Mouse (Mus musculus) adrenal gland, adult 18-20 months (tissue): ENCODE data around the gene Adamts2. TPM values are rescaled to one million over a fixed set of nuclear protein-coding genes. Genes with fewer than 3 reads are reported as not detected.

Experiments
- DNase-seq, 2 experiments: peaks; one replicate each; pipeline ENCODE4 v3.0.0; 2021 to 2022; ENCODE audit warnings: low spot score in 2 of 2
- total RNA-seq, 2 experiments: library from RNA; stranded (reverse); gene quantifications; 1 replicate in 1 of 2; 2 replicates in 1 of 2; pipeline ENCODE4 v1.2.3; 2021

Adamts2 gene
- total RNA-seq, 2 experiments from 2014 or later: 3.2 to 9.9 TPM

DNA sequence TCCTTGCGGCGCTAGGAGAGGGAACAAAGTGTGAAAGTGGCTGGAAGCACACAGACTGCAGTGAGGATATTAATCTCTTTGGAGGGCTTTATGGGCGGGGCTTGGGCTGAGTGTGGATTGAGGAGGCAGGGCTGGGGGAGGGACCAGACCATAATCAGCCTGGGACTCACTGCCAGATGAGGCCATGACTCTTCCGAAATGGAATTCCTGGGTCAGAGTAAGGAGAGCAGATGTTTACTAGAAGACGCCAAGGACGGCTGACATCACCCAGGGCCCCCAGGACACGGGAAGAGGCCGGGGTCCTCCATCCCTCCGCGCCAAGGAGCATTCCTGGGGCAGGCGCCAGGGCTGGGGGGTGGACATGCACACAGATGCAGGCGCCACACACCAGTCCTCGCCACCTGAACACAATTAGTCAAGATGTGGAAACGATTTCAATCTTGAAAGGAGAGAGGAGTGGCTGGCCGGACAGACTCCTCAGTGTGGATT, 20.4 kb downstream of the Adamts2 start:
- peak in 1 of 2 experiments; percentile 8 for DNase-seq

- DNase-seq: no peak
These were observed 21.9 kb downstream of the Adamts2 start for GRCm38 (mm10) chr11:50623806-50624205.

DNA sequence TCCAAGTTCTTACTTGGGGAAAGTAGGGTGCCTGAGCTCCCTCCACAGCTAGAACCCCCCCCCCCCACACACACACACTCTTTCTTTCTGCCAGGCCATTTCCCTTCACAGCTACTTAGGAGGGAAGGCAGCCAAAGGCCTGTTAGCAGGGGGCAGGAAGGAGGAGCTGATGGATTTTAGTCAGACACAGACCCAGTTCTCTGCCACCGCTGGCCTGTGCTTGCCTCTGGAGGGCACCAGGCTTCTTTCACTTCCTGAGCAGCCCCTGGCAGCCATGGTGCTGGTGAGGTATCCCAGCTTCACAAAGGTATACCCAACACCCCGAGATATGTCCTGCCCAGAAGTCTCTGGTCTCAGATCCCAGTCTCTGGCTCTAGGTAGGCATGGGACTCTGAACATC, 22.4 kb downstream of the Adamts2 start:
- DNase-seq: no peak

GRCm38 (mm10) chr11:50624720-50625119, 22.8 kb downstream of the Adamts2 start:
- peak in 1 of 2 experiments; percentile 37 for DNase-seq

- DNase-seq: no peak
These were observed 27.0 kb downstream of the Adamts2 start for GRCm38 (mm10) chr11:50628915-50629314.

DNA sequence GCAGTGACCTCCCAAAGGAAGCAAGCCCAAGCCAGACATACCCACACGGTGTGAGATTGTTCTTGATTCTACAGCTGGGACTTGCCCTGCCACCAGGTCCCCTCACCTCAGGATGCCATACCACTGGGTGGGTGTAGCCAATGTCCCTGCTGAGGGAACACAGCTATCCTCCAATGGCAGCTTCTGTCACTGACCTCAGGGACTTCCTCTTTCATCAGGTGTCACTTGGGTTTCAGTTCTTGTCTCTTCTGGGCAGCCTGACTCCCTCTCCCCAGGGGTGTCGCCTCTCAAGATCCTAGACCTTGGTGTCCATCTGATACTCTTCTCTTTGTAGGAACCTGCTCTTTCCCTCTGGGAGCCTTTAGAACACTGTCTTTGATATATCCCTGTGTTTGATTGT, 28.6 kb downstream of the Adamts2 start:
- no peak for DNase-seq

- DNase-seq: peak in 1 of 2 experiments; percentile 40
These were observed 30.4 kb downstream of the Adamts2 start for GRCm38 (mm10) chr11:50632270-50632669.

DNA sequence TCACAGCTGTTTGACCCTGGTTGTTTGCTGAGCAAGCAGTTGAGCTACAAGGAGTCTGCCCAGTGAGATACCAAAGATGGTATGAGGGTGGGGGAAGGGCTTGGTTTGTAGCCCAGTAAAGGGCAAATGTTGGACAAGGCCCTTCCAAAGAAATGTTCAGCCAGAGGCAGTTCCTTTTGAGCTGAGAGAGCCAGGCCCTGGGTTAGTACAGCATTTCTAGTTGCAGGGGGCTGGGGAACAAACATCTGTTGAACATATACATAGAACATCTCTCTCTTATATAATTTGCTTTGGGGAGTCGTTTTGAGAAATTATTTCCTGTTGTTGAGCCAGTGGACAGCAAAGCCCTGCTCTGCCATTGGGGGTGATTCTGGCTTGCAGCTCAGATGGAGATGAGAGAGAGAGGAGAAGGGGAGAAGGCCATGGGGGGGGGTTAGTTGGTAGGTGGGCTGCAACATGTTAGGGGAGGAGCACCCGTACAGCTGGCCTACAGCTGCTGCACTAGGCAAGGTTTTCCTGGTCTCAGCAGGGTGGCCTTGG, 33.2 kb downstream of the Adamts2 start:
- no peak for DNase-seq

GRCm38 (mm10) chr11:50637026-50637425, 35.1 kb downstream of the Adamts2 start:
- DNase-seq: no peak

DNA sequence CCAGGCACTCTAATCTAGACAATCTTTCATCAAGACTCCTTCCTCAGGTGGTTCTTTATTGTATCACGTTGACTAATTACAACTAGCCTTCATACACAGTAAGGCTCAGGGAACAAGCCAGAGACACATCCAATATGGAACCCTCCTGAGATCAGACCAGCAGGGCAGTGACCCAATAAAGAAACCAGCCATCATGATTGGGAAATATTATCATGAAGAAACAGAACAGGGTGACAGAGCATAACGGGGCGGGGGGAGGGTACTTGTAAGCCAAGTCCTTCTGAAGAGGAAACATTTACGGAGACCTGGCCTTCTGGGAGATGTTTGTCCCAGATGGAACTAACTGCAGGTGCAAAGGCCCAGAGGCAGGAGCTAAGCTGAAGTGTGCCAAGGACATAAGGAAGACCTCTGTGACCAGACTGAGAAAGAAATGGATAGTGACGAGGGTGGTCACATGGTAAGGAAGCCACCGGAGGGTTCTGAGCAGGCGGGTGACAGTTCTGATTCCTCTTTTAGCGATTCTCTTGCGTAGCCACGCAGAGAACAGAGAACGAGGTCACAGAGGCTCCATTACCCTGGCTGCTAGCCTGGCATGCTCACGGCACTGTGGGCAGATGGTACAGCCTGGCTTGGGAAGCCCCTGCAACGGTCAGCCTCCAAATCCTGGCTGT, 36.4 kb downstream of the Adamts2 start:
- no peak for DNase-seq

DNA sequence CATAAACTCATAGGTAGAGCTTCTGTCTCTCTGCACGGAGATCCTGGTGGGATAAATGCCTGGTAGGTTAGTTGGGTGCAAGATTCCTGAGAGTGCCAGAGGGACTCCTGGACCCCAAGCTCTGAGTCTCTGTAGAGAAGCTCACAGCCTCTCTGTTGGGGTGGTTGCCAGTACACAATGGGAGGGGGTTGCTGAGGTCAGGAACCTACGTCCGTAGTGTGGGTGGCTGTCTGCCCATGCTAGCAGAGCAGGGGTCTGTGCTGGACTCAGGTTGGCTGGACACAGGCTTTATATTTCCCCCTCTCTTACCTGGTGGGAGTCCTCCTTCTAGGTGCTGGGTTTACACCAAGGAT, 37.0 kb downstream of the Adamts2 start:
- DNase-seq: no peak

- DNase-seq: no peak
These were observed 40.7 kb downstream of the Adamts2 start for GRCm38 (mm10) chr11:50642583-50642982.

DNA sequence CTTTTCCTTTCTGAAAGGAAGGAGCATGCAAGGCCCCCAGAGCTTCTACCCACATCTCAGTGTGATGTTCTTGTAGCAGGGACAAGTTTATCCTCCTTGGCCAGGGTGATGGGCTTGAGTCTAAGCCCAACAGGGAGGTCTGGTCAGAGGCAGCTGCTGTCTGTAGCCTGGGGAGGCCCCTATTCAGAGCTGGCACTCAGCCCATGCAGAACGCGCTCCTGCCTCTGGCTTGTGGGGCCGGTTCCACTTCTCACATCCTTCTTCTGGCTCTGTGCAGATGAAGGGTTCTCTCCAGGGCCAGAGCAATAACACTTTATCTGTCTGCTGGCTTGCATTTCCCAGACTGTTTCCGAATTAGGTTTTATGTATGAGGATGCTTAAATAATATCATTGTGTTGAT, 44.3 kb downstream of the Adamts2 start:
- no peak for DNase-seq

GRCm38 (mm10) chr11:50648143-50648807, 46.4 kb downstream of the Adamts2 start:
- DNase-seq: no peak

DNA sequence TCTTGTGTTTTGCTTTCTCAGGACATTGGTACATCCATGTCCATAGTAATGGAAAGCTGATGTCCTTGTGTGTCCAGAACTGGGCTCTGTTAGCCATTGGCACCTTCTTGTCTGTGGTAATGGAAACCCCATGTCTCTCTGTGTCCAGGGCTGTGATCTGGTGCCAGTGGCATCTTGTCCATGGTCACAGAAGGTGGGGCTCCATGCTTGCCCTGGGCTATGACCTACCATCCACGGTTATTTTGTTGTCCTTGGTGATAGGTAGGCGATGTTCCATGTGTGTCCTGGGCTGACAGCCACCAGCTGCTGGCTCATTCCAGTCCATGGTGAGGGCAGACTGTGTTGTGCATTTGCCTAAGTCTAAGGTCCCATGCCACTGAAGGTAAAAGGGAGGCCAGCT, 48.2 kb downstream of the Adamts2 start:
- no peak for DNase-seq

- DNase-seq: no peak
These were observed 52.0 kb downstream of the Adamts2 start for GRCm38 (mm10) chr11:50653746-50654431.

DNA sequence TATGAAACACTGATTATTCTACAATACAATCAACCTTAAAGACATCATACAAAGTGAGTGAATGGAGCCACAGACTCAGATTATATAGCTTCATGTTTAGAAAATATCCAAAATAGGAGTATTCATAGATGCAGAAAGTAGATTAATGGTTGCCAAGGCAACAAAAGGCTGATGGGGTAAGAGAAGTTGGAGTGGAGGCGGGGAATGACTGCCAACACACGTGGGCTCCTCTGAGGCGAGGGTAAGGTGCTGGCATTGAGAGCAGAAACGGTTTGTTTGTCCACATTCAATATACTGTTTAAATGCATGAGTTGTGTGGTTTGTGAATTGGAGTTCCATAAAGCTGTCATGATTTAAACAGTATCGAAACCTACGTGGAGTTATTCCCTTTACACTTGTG, 56.9 kb downstream of the Adamts2 start:
- DNase-seq: no peak

DNA sequence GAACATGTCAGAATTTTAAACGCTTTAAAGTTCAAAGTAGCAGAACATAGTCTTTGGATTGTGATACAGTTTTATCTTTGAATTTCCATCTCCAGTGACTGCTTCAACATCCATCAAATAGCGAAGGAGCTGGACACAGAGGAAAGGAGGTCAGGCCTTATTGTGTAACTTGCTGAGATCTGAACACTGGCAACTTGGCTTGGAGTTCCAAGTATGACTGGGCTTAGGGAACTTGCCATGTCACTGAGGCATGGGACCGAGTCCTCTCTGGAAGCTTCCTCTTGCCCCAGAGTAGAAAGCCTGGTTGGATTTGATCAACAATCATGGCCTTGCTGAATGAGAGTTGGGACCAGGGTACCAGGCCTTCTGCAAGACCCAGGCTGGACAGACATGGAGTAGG, 60.3 kb downstream of the Adamts2 start:
- no peak for DNase-seq

DNA sequence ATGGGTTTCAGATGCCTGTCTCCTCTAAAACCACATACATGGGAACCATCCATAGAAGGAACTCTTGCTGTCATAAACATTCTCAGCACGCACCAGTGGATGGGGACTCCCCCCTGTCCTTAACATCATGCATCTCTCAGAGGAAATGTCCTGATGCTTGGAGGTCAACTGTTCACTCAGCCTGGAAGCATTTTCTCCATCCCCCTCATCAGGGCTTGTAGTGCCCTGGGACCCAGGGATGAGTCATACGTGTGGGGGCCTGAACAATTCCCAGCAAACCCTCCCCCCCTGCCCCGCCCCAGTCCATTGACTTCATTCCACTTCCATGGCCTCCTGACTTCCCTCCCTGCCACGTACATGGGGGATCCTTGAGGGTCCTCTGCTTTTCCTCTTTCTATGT, 62.9 kb downstream of the Adamts2 start:
- DNase-seq: no peak

- DNase-seq: peak; percentile 65 to 71
These were observed 67.9 kb downstream of the Adamts2 start for GRCm38 (mm10) chr11:50669542-50670362.

- no peak for DNase-seq
These were observed 68.5 kb downstream of the Adamts2 start for GRCm38 (mm10) chr11:50670363-50670725.
